Mouse (Mus musculus): Measurements from ENCODE around the gene Ube2o.

GRCm38 (mm10) chr11:116574486-116574885, 6.8 kb downstream of the Ube2o start:
- TF ChIP-seq CTCF (IDR thresholded peaks at IDR 0.05; ENCODE audit: low read depth, low read length), result no peak
- TF ChIP-seq POLR2AphosphoS5 (IDR thresholded peaks at IDR 0.05; ENCODE audit: insufficient replicate concordance, low read depth, low read length), result no peak
- TF ChIP-seq GATA1 (IDR thresholded peaks at IDR 0.05; ENCODE audit: borderline replicate concordance, low read length), result no peak
- no peak for TF ChIP-seq GATA2 (IDR thresholded peaks at IDR 0.05; ENCODE audit: borderline replicate concordance, low read depth, low read length)
- TF ChIP-seq TAL1 (conservative IDR thresholded peaks at IDR 0.05; ENCODE audit: low read depth, low read length), result no peak

Data from G1E (cell line).